Mouse (Mus musculus) neural tube, embryonic 11.5 days (tissue): ENCODE results near the gene Ptges. TPM values are rescaled to one million over a fixed set of nuclear protein-coding genes. Genes with fewer than 3 reads are reported as not detected.

Experiments
- ATAC-seq: fragments of 200-750 bp; cut with Nextera tagmentation; 2 replicates; pipeline ENCODE4 v1.8.0; 2017; ENCODE audit warnings: moderate number of reproducible peaks, mild to moderate bottlenecking, moderate TSS enrichment, moderate library complexity; ENCODE audit not compliant: insufficient read depth, low FRiP score, low TSS enrichment
- DNase-seq: peaks from one replicate; pipeline ENCODE4 v3.0.0-alpha.2; 2015; ENCODE audit warnings: low spot score
- H3K27ac ChIP-seq: fragments of 300-500 bp; sonication (generic); 2 replicates; pipeline ENCODE4 v1.5.1; 2014; ENCODE audit warnings: low read depth, mild to moderate bottlenecking, low read length
- H3K27me3 ChIP-seq: fragments of 300-500 bp; sonication (generic); 2 replicates; pipeline ENCODE4 v1.6.1; 2014; ENCODE audit warnings: mild to moderate bottlenecking, low read length, mixed read lengths; ENCODE audit not compliant: control insufficient read depth, insufficient read depth
- H3K36me3 ChIP-seq: fragments of 300-500 bp; sonication (generic); 2 replicates; pipeline ENCODE4 v1.6.1; 2014; ENCODE audit warnings: mild to moderate bottlenecking, low read length, moderate library complexity, mixed read lengths; ENCODE audit not compliant: control insufficient read depth, insufficient read depth
- H3K4me1 ChIP-seq: fragments of 300-500 bp; sonication (generic); 2 replicates; pipeline ENCODE4 v1.6.1; 2014; ENCODE audit warnings: low read length, mixed read lengths; ENCODE audit not compliant: control insufficient read depth, insufficient read depth
- H3K4me2 ChIP-seq: fragments of 300-500 bp; sonication (generic); 2 replicates; pipeline ENCODE4 v1.6.1; 2014; ENCODE audit warnings: low read depth, mild to moderate bottlenecking, moderate library complexity
- H3K4me3 ChIP-seq: fragments of 300-500 bp; sonication (generic); 2 replicates; pipeline ENCODE4 v1.5.1; 2014; ENCODE audit warnings: low read depth, low read length
- H3K9ac ChIP-seq: fragments of 300-500 bp; sonication (generic); 2 replicates; pipeline ENCODE4 v1.6.1; 2014; ENCODE audit warnings: mild to moderate bottlenecking, low read length
- H3K9me3 ChIP-seq: fragments of 300-500 bp; sonication (generic); 2 replicates; pipeline ENCODE4 v1.6.1; 2016; ENCODE audit warnings: low read length; ENCODE audit not compliant: control insufficient read depth
- WGBS: fragments of 180-500 bp; shearing (Covaris S2); extraction: QIAGEN DNeasy Blood & Tissue Kit; methylation state at CpG from one replicate; pipeline ENCODE4 v1.1.7; 2014; 5-methylcytosine and 5-hydroxymethylcytosine counted together
- polyA plus RNA-seq: library from polyadenylated mRNA; unstranded; fragments of >200 nt; fragmentation: Nextera tagmentation; extraction: Ambion mirVana; gene quantifications from 2 replicates; pipeline ENCODE4 v1.2.1, GENCODE M21; 2014

The Ptges gene
- polyA plus RNA-seq, 1 experiment from 2014 or later = 2.6 TPM

GRCm38 (mm10) chr2:30863574-30863973 lies 66.1 kb downstream of the Ptges start:
- ATAC-seq (no peak), DNase-seq (no peak)
- H3K4me2 ChIP-seq = no peak overlapping the region
- H3K4me1 ChIP-seq = peaks cover 9% of the 10 kb centered on the region
- no peaks in the 10 kb centered on the region for H3K9me3 ChIP-seq
- no peaks in the 10 kb centered on the region for H3K36me3 ChIP-seq
- H3K4me3 ChIP-seq = no peak overlapping the region
- peaks cover 13% of the 10 kb centered on the region for H3K27me3 ChIP-seq
- no peak overlapping the region for H3K9ac ChIP-seq
- H3K27ac ChIP-seq = no peak overlapping the region
- 66% methylated on average over 9 of the region's 9 CpGs for WGBS

- H3K4me1 ChIP-seq = peaks cover 9% of the 10 kb centered on the region
Measured at GRCm38 (mm10) chr2:30862081-30862480, 67.6 kb downstream of the Ptges start.

GRCm38 (mm10) chr2:30859782-30860181 lies 69.9 kb downstream of the Ptges start:
- H3K27ac ChIP-seq = no peak overlapping the region
- ATAC-seq = no peak
- H3K4me3 ChIP-seq = no peak overlapping the region
- H3K27me3 ChIP-seq = peaks cover 8% of the 10 kb centered on the region
- 65% methylated on average over 5 of the region's 5 CpGs for WGBS
- peaks cover 7% of the 10 kb centered on the region for H3K4me1 ChIP-seq
- no peaks in the 10 kb centered on the region for H3K9me3 ChIP-seq
- no peak overlapping the region for H3K9ac ChIP-seq
- DNase-seq = no peak
- H3K4me2 ChIP-seq = no peak overlapping the region
- H3K36me3 ChIP-seq = no peaks in the 10 kb centered on the region

More at GRCm38 (mm10) chr2:30862081-30862480, 67.6 kb downstream of the Ptges start:
- ATAC-seq = no peak
- 65% methylated on average over 4 of the region's 4 CpGs for WGBS
- Histone ChIP-seq H3K36me3 (no peaks in the 10 kb centered on the region), H3K4me2 (no peak overlapping the region), H3K27me3 (peaks cover 13% of the 10 kb centered on the region), H3K27ac (no peak overlapping the region), H3K9ac (no peak overlapping the region), H3K4me3 (no peak overlapping the region), H3K9me3 (no peaks in the 10 kb centered on the region)
- no peak for DNase-seq

- ATAC-seq (no peak), DNase-seq (no peak)
- Histone ChIP-seq H3K4me2 (no peak overlapping the region), H3K9ac (no peak overlapping the region), H3K27ac (no peak overlapping the region), H3K4me1 (peaks cover 5% of the 10 kb centered on the region), H3K4me3 (no peak overlapping the region), H3K9me3 (no peaks in the 10 kb centered on the region), H3K27me3 (no peaks in the 10 kb centered on the region), H3K36me3 (no peaks in the 10 kb centered on the region)
- WGBS = 81% methylated on average over 6 of the region's 6 CpGs
Measured at GRCm38 (mm10) chr2:30857076-30857475, 72.6 kb downstream of the Ptges start.

GRCm38 (mm10) chr2:30852771-30853313 lies 76.8 kb downstream of the Ptges start:
- no peaks in the 10 kb centered on the region for H3K9me3 ChIP-seq
- no peaks in the 10 kb centered on the region for H3K27me3 ChIP-seq
- no peak overlapping the region for H3K4me3 ChIP-seq
- 36% methylated on average over 20 of the region's 20 CpGs for WGBS
- H3K4me1 ChIP-seq = peaks cover 5% of the 10 kb centered on the region
- no peak overlapping the region for H3K27ac ChIP-seq
- H3K9ac ChIP-seq = no peak overlapping the region
- DNase-seq = no peak
- no peak overlapping the region for H3K4me2 ChIP-seq
- no peak for ATAC-seq
- H3K36me3 ChIP-seq = no peaks in the 10 kb centered on the region

- no peak overlapping the region for H3K27ac ChIP-seq
- H3K27me3 ChIP-seq = peaks cover 8% of the 10 kb centered on the region; the same call in 1 of the 2 replicates
- H3K4me1 ChIP-seq = peaks cover 5% of the 10 kb centered on the region
- no peak for DNase-seq
- no peaks in the 10 kb centered on the region for H3K9me3 ChIP-seq
- no peaks in the 10 kb centered on the region for H3K36me3 ChIP-seq
- no peak overlapping the region for H3K4me2 ChIP-seq
- H3K9ac ChIP-seq = no peak overlapping the region
- ATAC-seq = no peak
- H3K4me3 ChIP-seq = no peak overlapping the region
- 33% methylated on average over 6 of the region's 6 CpGs for WGBS
Measured at GRCm38 (mm10) chr2:30850581-30850980, 79.1 kb downstream of the Ptges start.

GRCm38 (mm10) chr2:30848184-30848583 lies 81.5 kb downstream of the Ptges start:
- 43% methylated on average over 8 of the region's 8 CpGs for WGBS
- no peak for ATAC-seq
- H3K4me1 ChIP-seq = peaks cover 5% of the 10 kb centered on the region

GRCm38 (mm10) chr2:30846723-30847122 lies 82.9 kb downstream of the Ptges start:
- WGBS = 20% methylated on average over 6 of the region's 6 CpGs
- Histone ChIP-seq H3K27me3 (peaks cover 26% of the 10 kb centered on the region), H3K36me3 (no peaks in the 10 kb centered on the region), H3K9ac (no peak overlapping the region), H3K4me3 (no peak overlapping the region), H3K4me1 (no peaks in the 10 kb centered on the region), H3K4me2 (no peak overlapping the region), H3K27ac (no peak overlapping the region), H3K9me3 (no peaks in the 10 kb centered on the region)
- no peak for ATAC-seq
- DNase-seq = no peak

More at GRCm38 (mm10) chr2:30848184-30848583, 81.5 kb downstream of the Ptges start:
- no peaks in the 10 kb centered on the region for H3K9me3 ChIP-seq
- peaks cover 26% of the 10 kb centered on the region for H3K27me3 ChIP-seq
- no peak overlapping the region for H3K4me2 ChIP-seq
- no peak overlapping the region for H3K27ac ChIP-seq
- H3K9ac ChIP-seq = no peak overlapping the region
- H3K4me3 ChIP-seq = no peak overlapping the region
- no peak for DNase-seq
- H3K36me3 ChIP-seq = no peaks in the 10 kb centered on the region

- Histone ChIP-seq H3K27ac (no peak overlapping the region), H3K9ac (no peak overlapping the region), H3K4me3 (no peak overlapping the region), H3K9me3 (no peaks in the 10 kb centered on the region), H3K27me3 (peaks cover 26% of the 10 kb centered on the region), H3K4me2 (no peak overlapping the region), H3K4me1 (no peaks in the 10 kb centered on the region), H3K36me3 (no peaks in the 10 kb centered on the region)
- DNase-seq (no peak), ATAC-seq (no peak)
- WGBS = 55% methylated on average over 8 of the region's 8 CpGs
Measured at GRCm38 (mm10) chr2:30846236-30846635, 83.4 kb downstream of the Ptges start.
